Mouse (Mus musculus) urinary bladder, postnatal 25 days (tissue): ENCODE results near the gene Rsbn1l.

ENCODE experiments used
- DNase-seq: peaks from one replicate; pipeline ENCODE4 v3.0.0; 2022; ENCODE audit warnings: low spot score

Gene Rsbn1l

DNA sequence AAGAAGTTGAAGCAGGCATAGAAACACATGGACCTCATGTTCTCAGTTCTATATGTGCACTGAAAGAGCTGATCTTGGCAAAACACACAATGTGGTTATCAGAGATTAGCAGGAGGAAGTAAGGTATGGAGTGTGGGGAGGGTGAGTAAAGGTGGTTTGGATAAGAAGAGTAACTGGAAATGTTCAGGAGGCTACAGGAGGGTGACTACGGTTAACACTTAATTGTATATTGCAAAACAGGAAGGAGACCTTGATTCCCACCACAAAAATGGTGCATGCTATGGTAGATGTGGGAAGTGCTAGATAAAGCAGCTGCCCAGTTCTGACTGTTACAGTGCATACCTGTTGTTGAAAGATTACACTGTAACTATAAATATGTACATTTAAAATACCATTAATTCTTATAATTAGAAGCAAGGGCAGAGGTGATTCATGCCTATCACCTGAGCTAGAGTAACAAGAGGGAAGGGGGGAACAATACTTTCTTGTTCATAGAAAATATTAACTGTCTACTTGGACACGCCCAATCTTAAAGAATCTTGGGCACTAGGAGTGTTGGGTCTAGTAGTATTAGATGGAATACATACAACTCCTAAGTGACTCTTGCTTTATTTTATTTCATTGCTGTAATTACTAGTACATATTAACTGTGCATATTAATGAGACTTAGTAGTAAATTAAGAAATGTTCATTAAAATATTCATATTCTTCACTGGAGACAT lies 58.6 kb downstream of the Rsbn1l start:
- DNase-seq, result no peak

DNA sequence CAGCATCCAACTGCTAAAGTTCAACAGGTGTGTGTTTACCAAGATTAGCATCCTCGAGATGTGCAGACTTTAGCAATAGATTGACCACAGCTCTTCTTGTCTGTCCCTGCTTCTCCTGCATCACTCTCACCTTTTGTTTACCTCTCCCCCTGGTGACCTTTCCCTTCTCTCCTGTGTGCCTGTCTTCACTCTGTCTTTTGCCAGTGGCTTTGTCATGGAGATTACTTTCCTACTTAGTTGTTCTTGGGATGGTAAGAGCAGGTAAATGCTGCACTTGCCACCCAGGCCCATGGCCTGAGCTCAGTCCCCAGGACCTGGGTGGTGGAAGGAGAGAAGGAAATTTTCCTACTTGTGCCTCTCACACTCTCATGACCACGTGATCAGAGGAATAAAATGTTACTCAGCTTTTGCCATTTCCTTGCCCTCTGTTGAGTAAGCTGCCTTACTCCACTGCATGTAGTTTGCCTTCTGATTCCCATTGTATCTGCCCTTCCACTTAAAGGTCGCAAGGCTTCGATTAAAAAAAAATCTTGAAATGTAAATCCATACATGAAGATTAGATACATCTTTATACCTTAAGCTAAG lies 72.1 kb downstream of the Rsbn1l start:
- no peak for DNase-seq

DNA sequence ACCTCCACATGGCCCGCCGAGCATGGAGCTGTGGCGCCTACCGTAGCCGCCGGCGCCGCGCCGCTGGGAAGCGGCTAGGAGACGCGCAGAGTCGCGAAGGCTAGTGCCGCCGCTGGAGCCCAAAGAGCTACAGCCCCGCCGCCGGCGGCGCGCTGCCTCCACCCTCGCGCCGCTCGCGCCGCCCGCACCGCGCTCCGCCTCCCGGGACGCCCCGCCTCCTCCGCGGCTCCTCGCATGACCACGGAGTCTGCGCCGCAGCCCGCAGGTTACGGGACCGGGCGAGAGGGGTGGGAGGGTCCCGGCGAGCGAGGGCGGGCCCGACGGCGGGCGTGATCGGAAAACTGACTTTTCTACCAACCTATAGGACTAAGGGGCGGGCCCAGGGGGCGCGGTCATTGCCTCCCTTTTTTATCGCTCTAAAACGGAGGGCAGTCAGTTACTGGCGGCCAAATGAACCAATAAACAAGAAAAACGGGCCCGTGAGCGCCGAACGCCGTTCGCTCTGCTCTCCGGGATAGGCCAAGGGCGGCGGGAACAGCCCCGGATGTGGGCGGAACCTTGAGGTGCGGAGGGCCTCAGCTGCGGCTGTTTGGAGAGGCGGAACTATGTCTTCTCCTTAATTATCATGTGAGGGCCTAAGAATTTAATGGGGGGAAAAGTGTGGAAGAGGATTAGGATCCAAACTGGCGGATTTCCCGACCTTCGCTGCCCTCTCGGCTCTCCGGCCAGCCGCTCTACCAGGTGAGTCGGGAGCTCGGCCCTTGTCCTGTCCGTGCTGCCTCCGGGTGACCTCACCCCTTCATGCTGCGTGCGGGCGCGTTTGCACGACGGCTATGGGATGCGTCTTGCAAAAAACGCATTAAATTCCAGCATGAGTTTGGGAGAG lies 74.0 kb downstream of the Rsbn1l start, which contains the start of the genes Phtf2 and Tmem60:
Gene Phtf2 (minus strand): TSS at position 210 of the 886 bp plus-strand sequence.
Gene Tmem60 (plus strand): TSS at position 277 of the 886 bp plus-strand sequence.
- peak; percentile 96 for DNase-seq

DNA sequence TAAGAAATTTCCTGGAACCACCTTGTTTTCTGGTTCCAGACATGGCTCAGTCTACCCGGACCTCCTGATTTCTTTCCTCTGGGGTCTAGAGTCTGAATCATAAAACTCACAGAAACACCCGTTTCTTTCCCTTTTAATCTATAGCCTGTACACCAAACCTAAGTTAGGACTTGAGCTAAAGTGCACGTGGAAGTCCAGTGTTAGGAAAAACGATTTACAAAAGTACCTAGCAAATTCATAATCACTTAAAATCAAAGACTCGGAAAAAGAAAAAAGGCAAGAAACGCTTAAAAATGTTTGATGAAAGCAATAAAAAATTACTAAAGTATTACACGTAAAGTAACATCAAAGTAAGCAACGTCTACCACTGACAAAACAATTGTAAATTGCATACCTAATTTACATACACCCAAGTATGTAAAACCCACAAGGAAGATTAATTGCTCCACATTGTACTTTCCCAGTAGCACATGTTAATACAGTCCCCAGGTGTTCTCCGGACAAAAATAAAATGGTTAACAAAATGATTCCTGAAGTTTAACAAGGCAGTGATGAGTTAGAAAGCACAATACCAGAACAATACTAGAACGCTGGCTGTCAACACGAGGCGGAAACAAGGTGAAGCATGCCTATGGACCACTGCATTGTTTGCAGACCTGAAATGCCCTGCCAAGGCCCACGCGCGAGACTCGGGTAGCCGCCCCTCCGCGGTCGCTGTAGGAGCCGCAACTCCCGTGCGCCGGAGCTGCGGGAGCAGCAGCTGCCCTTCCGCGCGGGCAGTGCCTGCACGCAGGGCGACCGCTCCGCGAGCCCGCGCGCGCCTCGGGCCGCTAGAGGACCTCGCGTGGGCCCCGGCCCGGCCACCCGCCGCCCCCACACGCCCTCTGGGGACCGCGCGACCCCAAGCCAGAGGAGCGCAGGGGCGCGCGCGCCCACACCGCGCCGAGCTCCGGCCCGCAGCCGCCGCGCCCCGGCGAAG lies 75.1 kb downstream of the Rsbn1l start:
- DNase-seq, result peak; percentile 34

DNA sequence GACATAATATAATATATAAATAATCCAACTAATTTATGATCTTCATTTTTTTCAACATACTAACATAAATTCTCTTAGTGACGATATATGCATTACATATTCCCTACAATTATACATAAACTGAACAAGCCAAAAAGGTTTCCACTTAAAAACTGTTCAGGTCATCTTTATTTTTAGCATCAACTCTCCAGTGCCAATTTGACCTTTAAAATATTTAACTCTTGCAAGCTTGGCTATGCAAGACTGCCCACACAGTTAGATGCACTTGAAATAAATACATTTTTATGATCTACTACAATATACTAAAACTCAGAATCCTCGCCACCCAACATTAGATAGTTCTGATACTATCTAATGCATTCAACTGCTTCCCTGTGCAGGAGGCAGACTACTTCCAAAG lies 75.8 kb downstream of the Rsbn1l start:
- no peak for DNase-seq

DNA sequence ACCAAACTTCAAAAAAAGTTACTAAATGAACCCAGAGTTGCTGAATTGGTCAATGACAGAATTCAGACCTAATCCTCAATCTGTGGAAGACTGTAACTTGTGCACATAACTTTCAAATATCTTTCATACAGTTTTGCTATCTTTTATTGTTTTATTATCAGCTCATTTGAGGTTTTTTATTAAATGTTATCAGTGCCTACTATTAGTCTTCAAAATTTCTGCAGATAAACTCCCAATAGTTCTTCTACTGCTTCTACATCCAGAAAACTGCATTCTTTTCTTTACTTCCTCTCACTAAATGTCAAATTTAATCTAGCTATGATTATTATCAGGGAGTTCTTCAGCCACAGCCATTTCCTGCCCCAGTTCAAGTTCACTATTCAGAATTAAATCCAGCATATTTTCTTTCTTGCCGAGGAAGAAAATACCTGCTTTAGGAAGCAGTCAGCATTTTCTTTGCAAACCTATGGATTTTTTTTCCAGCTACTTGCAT lies 79.2 kb downstream of the Rsbn1l start:
- DNase-seq, result no peak

DNA sequence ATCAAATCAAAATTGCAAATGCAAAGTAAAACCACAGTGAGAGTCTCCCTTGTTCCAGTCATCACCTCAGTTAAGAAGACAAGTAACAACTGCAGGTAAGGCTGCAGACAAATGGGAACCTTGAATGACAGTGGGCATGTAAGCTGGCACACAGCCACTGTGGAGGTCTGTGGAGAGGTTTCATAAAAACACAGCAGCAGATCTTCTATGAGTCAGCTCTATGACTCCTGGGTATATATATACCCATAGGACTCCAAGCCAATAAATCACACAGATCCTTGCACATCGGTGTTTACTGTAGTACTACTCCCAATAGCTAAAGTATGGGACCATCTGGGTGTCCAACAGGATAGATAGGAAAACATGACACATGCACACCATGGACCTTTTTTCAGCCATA lies 83.1 kb downstream of the Rsbn1l start:
- no peak for DNase-seq

DNA sequence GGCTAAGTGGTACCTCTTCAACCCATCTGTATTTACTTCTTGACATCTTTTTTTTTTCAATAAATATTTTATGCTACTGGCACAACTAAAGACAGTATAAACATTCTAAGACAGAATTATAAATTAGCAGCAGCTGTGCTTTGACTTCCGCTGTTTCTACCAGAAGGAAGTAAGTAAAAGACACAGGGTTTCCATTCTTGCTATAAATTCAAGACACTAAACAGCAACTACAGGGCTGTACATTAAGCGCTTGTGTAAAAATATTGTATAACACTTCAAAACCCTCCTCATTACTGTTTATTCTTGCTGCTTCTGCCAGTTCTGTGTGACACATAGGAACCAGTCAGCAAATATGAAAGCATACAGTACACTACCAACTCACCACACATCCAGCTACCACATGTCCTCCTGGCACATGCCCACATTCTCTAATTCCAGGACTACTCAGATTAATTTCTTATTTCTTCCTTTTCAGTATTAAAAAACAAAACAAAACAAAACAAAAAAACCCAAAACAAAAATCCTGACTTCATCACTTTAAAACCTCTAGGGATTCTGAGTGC lies 90.9 kb downstream of the Rsbn1l start:
- no peak for DNase-seq

DNA sequence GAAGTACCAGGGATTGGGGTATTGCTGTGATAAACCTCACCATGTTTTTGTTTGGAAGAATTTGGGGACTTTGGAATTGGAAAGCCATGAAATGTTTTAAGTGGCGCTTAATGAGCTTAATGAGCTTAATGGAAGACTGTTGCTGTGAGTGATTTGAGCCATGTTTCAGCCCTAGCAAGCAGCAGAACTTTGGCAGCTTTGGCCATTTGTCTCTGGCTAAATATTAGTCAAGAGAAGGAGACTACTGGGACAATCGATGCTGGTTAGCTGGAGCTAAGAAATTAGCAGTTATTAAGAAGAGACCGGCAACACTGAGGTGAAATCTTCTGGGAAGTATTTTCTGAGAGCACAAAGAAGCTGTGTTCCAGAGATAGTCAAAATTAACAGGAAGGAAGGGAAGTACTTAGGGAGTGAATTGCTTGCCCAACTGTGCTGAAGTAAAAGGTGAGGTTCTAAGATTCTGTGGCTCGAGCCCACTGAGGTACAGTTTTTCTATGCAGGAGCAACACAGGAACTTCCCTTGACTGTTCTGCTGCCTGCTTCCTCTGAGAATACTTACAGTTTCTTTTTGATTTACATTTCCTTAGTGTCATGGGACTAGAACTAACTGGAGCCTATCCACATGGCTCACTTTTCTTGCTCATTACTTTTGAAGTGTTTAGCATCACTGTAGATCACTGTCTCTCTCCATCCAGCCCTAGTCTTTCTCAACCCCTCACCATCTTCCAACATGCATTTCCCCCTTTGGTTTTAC lies 91.8 kb downstream of the Rsbn1l start:
- DNase-seq, result no peak

DNA sequence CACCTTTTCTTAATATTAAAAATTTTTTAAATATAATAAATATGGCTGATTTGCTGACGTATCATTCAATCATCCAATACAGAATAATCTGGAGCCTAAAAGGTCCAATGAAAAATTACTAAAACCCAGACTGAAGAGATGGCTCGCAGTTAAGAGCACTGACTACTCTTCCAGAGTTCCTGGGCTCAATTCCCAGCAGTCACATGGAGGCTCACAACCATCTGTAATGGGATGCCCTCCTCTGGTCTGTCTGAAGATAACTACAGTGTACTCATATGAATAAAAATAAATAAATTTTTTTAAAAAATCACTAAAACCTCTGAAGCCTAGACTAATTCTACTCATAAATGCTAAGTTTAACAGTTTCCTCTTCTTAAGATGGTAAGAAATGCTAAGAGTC lies 94.3 kb downstream of the Rsbn1l start:
- DNase-seq, result no peak

DNA sequence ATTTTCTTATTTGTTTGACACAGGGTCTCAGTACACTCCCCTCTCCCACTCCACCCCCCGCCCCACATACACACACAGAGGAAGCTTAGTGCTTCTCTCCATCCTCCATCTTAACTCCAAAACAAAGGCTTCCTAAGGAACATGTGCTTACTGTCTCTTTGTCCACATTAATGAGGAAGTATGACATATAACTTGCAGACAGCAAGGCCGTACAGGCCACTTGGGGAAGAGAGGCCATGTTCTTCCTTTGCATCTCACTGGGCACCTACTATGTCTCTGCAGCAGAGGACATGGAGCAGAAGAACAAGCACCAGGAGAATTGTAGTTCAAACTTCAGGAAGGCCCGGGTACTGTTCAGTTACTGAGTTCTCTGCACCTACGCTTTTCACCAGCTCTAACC lies 95.6 kb downstream of the Rsbn1l start:
- DNase-seq, result no peak

DNA sequence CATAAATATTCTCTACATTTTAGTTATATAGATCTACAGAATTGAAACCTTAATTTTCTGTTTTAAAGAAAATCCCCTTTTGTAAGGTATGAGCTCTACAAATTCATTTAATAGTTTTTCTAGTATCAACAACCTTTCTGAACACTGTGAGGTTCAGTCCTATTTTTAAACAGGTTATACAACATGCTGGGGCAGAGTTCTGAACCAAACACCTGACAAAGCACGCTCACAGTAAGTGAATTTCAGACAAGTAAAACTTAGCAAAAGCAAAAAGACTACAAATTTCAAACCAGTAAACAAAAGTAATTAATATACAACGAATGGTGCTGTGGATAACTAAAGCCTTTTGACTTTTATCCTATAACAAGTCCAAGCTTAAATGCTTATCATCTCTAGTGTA lies 97.8 kb downstream of the Rsbn1l start:
- DNase-seq, result no peak

DNA sequence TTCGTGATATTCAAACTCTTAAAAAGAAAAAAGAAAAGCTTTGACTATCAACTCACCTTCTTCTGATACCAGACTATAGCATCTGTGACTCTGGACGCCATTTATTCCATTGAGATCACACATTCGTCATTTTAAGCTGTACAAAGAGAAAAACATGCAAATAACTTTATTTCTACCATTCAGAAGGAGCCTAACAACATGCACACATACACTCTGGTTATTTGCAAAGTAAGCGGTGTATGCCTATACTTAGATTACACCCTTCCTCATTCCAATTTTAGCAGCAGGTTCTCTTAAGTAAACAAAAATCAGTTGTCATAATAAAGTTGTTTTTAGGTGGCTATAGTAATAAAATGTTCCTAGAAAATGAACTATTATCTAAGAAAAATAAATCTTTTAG lies 101.1 kb downstream of the Rsbn1l start:
- DNase-seq, result no peak

DNA sequence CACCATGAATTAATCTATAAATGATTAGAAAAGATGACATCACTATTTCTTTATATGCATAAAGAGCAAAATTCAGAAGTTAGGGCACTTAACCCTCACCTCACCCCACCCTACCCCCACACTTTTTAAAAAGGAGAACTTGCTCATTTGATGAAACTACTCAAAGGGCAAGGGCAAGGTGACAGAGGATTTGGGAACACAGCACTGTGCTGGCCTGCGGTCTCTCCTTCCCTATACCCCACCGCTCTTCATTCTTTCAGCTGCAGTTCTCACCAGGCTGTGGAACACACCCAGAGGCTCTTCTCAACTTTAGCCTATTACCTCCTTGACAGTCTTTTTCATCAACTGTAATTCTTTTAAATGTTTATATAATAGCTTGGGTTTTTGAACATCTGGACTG lies 109.2 kb downstream of the Rsbn1l start:
- no peak for DNase-seq

DNA sequence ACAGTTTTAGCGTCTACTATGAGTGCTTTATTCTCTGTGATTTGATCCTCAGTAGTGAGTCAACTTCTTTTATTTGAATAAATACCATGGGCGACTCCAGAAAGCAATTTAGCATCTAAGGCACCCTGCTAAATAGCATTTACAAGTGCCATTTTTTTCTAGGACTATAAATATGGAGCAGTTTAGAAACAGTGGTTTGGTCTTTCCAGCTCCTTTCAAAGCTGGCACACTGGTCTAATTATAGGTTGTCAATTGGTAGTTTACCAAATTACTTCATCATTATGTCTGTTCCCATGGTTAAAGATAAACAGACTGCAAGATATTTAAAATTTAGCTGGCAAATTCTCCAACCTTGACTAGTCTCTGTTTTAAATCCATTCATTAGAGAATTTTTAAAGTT lies 112.4 kb downstream of the Rsbn1l start:
- DNase-seq, result no peak

DNA sequence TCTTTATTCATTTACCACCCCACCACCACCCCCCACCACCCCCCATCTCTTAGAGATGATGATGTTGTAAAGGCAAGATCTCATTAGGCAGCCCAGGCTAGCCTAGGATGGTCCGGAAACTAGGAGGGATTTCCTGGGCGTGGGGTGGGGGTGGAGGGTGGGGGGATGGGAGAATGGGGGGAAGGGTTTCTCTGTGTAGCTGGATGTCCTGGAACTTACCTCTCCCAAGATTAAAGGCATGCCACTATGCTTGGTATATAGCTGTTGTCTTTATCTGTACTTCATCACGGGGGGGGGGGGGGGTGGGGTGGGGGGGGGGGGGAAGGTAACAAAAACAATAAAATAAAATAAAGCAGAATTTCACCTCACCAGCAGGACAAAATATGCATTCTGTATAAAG lies 112.8 kb downstream of the Rsbn1l start:
- no peak for DNase-seq
